Mouse (Mus musculus) liver, postnatal 0 days (tissue): ENCODE results near the gene Gabbr2.

Experiments
- CTCF ChIP-seq: sonication (generic); IDR thresholded peaks from 2 replicates; pipeline ENCODE4 v1.5.1; 2016; ENCODE audit warnings: antibody characterized with exemption, low read depth
- EP300 ChIP-seq: IDR thresholded peaks from 2 replicates; pipeline ENCODE4 v1.6.1; 2016; ENCODE audit warnings: antibody characterized with exemption, low read depth, mild to moderate bottlenecking

DNA sequence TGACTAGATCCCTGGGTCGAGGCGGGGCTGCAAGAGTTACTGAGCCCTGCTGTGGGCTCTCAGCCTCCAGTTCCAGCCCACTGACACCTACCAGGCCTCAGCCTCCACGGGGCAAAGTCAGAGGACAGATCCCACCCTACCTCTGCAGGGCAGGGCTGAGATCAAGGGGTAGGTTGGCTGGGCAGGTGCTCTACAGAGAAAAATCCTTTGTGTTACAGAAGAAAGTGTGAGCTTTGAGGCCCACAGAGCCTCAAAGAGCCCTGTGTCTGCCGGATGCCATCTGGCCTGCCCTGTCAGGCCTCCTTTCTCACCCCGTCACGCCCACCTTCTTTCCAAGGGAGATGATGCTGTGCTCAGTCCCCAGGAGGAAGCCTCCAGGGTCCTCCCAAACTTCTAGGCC, 131.1 kb downstream of the Gabbr2 start:
- TF ChIP-seq CTCF (no peak), EP300 (no peak)
